8 mouse cellular contexts compared by ENCODE assay signal in the genomic region with DNA sequence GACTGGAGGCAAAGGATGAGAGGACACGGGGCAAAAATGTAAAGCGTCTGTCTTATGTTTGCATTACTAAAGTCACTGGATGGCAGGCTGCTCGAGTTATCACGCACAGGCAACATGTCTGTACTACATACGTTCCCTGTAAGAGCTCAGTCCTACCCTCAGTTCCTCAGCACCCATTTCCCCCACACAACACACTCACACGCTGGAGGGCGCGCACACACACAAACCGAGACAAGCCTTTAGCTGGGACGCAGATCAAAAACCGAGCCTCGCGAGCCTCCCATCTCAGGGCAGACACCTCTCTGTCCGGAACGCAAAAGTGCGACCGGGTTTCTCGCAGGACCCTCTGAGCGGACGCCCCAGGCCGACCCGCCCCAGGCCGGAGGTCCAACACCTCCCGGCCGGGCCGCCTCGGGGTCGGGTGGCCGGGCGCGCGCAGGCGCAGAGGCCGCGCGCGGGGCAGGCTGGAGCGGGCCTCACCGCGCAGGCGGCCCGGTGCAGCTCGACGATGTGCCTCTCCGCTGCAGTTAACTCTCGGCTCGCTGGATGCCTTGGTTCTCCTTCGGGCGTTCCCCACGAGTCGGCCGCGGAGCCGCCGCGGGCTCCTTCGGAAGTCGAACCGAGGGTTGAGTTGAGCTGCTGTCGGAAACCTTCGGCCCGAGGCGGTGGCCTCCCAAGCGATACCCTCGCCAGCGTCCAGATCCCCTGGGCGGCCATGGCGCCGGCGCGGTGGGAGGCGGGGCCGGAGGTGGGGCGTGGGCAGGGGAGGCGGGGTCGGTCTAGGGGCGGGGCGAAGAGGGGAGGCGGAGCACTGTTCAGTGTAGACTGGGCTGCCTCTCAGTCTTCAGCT. TPM values are rescaled to one million over a fixed set of nuclear protein-coding genes. Genes with fewer than 3 reads are reported as not detected.
DNase-seq lines count a peak whose midpoint lies in the region; ATAC-seq and TF ChIP-seq lines count a peak whose summit lies in the region.
"Not testable (repeated sequence)": the region's sequence is repeated elsewhere in the genome, so short reads cannot be mapped to it uniquely, and the experiment has no call there.

A gene (minus strand): TSS at position 752 of the 850 bp plus-strand sequence.

- H3K27me3 ChIP-seq in MEL (ENCODE audit: control insufficient read depth in 1 of 2, insufficient read depth in 2 of 2, low read length in 2 of 2); lung, postnatal 0 days (replicated peaks; ENCODE audit: insufficient read depth, low read length): not testable (repeated sequence)
- peaks cover 17% of the 10 kb centered on the region for H3K27me3 ChIP-seq in hindbrain, embryonic 10.5 days (ENCODE audit: insufficient read depth, poor library complexity, severe bottlenecking)

- H3K4me2 ChIP-seq in lung, postnatal 0 days (replicated peaks; ENCODE audit: low read depth, low read length), result peak within 1 kb of the TSS; percentile 44

- peak within 1 kb of the TSS; percentile 59; the same call in 1 of the 2 replicates for H3K27ac ChIP-seq in MEL (ENCODE audit: control insufficient read depth, low read depth, low read length)
- H3K27ac ChIP-seq in hindbrain, embryonic 10.5 days, result peak within 1 kb of the TSS; percentile 89
- peak within 1 kb of the TSS; percentile 76 for H3K27ac ChIP-seq in lung, postnatal 0 days (ENCODE audit: low read length)

- H3K79me2 ChIP-seq in MEL (ENCODE audit: control insufficient read depth, insufficient read depth, low read length, poor library complexity), result not testable (repeated sequence)

- TF ChIP-seq RAD21 in MEL (IDR thresholded peaks at IDR 0.05; ENCODE audit: low read depth, low read length), result not testable (repeated sequence)

- TF ChIP-seq POLR2A in MEL (IDR thresholded peaks at IDR 0.05; ENCODE audit: control insufficient read depth in 1 of 2, insufficient read depth in 1 of 2, low read depth in 1 of 2, low read length in 2 of 2, poor library complexity in 1 of 2), result peak; percentile 55 to 63; a peak in 3 of 4 replicates

- not testable (repeated sequence) for H3K4me1 ChIP-seq in MEL (ENCODE audit: control insufficient read depth in 1 of 2, insufficient read depth in 2 of 2, low read length in 2 of 2); hindbrain, embryonic 10.5 days (replicated peaks); lung, postnatal 0 days (ENCODE audit: insufficient read depth, low read depth, low read length)

- peak within 1 kb of the TSS; percentile 46 to 57; a peak in 3 of 4 replicates for H3K4me3 ChIP-seq in MEL (ENCODE audit: control insufficient read depth in 1 of 2, insufficient read depth in 1 of 2, low read depth in 2 of 2, low read length in 2 of 2)
- H3K4me3 ChIP-seq in hindbrain, embryonic 10.5 days, result peak within 1 kb of the TSS; percentile 55
- peak within 1 kb of the TSS; percentile 39 for H3K4me3 ChIP-seq in lung, postnatal 0 days (ENCODE audit: low read depth, low read length)

- DNase-seq in MEL (ENCODE audit: low read depth, low spot score), result peak; percentile 86
- DNase-seq in cerebellum, adult 8-10 months, result peak; percentile 80
- DNase-seq in frontal cortex, adult 2 months (ENCODE audit: extremely low spot score in 1 of 2, low spot score in 1 of 2), result peak in 1 of 2 experiments; percentile 76
- DNase-seq in hindbrain, embryonic 10.5 days (ENCODE audit: low spot score), result peak; percentile 91
- DNase-seq in layer of hippocampus, postnatal 10 days (ENCODE audit: low spot score in 2 of 2), result peak; percentile 81 to 90
- peak; percentile 80 for DNase-seq in lung, postnatal 0 days (ENCODE audit: low spot score)
- DNase-seq in ovary, postnatal 14 days (ENCODE audit: low spot score), result peak; percentile 79
- peak; percentile 71 to 87 for DNase-seq in thymus, postnatal 10 days (ENCODE audit: low spot score in 2 of 2)

- H3K9ac ChIP-seq in MEL (ENCODE audit: control insufficient read depth, low read depth, low read length, poor library complexity, severe bottlenecking), result peak within 1 kb of the TSS; percentile 79
- 0 out of 2 replicates have a peak within 1 kb of the TSS, but pooled peaks have one; percentile 29 for H3K9ac ChIP-seq in lung, postnatal 0 days (replicated peaks; ENCODE audit: low read depth)

- H3K36me3 ChIP-seq in MEL (ENCODE audit: control insufficient read depth in 1 of 2, insufficient read depth in 2 of 2, low read length in 2 of 2); hindbrain, embryonic 10.5 days; lung, postnatal 0 days (ENCODE audit: insufficient read depth, low read length): not testable (repeated sequence)

- under 1% methylated on average over 54 of the region's 79 CpGs for WGBS in hindbrain, embryonic 10.5 days
- WGBS in lung, postnatal 0 days, result 0% methylated on average over 40 of the region's 79 CpGs

- not testable (repeated sequence) for TF ChIP-seq EP300 in MEL (IDR thresholded peaks at IDR 0.05; ENCODE audit: low read depth in 1 of 2, low read length in 2 of 2); lung, postnatal 0 days (IDR thresholded peaks at IDR 0.05)

- not testable (repeated sequence) for H3K9me3 ChIP-seq in MEL (replicated peaks; ENCODE audit: insufficient read depth, low read length); hindbrain, embryonic 10.5 days; lung, postnatal 0 days (ENCODE audit: low read length)

- not testable (repeated sequence) for TF ChIP-seq CTCF in MEL (IDR thresholded peaks at IDR 0.05 in 2 of 3, conservative IDR thresholded peaks at IDR 0.05 in 1 of 3; ENCODE audit: control insufficient read depth in 1 of 3, insufficient read depth in 1 of 3, low read depth in 2 of 3, low read length in 3 of 3, poor library complexity in 1 of 3, severe bottlenecking in 1 of 3); lung, postnatal 0 days (IDR thresholded peaks at IDR 0.05)

- ATAC-seq in lung, postnatal 0 days, result peak; percentile 99

TF ChIP-seq in MEL, 35 proteins besides CTCF, POLR2A, EP300 and RAD21:
- TF ChIP-seq NRF1 (IDR thresholded peaks at IDR 0.05; ENCODE audit: insufficient read depth, low read depth, low read length, poor library complexity, severe bottlenecking) (peak; percentile 59), NELFE (IDR thresholded peaks at IDR 0.05; ENCODE audit: low read depth, low read length) (peak; percentile 61)

RNA-seq across cellular contexts. Expression of the gene that starts here (rescaled TPM):
- 10.4 and 12.3 TPM in 2 replicates for total RNA-seq in MEL (2012; rRNA removed)
- 10 to 100 TPM in 1 of 2 experiments, not detected in 1; 19.3 TPM for polyA plus RNA-seq in MEL (2012; ENCODE audit: insufficient read depth in 1 of 2, insufficient read length in 2 of 2, low read depth in 1 of 2, low replicate concordance in 2 of 2, missing spikeins in 1 of 2)
- polyA plus RNA-seq in frontal cortex, adult 2 months (2012; rRNA removed), result 27.0 and 27.1 TPM in 2 replicates
- polyA plus RNA-seq in hindbrain, embryonic 10.5 days (2016; fragmentation: Nextera tagmentation; extraction: Ambion mirVana), result 43.2 and 45.0 TPM in 2 replicates
- total RNA-seq in layer of hippocampus, postnatal 10 days (2021), result 10 to 100 TPM; 24.4 to 25.6 TPM
- polyA plus RNA-seq in lung, postnatal 0 days (2015; fragmentation: Nextera tagmentation; extraction: Ambion mirVana), result 48.3 and 53.0 TPM in 2 replicates
